Mouse (Mus musculus) bone marrow macrophage, adult 2 months (primary cell): Measurements from ENCODE around the gene Olfr541.

Source experiments
- CTCF ChIP-seq: IDR thresholded peaks from 2 replicates; pipeline ENCODE4 v1.5.1; 2012; ENCODE audit warnings: low read depth, mild to moderate bottlenecking, low read length, moderate library complexity
- POLR2A ChIP-seq: IDR thresholded peaks from 2 replicates; pipeline ENCODE4 v1.6.1; 2012; ENCODE audit warnings: mild to moderate bottlenecking, low read depth, low read length, borderline replicate concordance

DNA sequence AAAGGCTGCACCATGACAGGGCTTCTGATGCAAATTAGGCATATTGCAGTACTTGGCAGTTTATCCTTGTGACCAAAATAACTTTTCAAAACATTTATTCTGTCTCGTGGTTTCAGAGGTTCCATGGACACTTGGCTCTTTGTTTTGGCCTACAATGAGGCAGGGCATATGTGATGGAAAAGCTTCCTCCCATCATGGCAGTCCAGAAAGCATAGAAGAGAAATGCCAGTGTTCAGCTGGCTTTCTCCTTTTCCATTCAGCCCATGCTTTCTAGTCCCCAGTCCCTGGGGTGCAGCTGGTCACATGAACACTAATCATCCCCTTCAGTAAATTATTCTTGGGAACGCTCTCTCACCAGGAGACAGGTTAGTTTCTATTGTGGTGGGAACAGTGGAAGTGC lies 9.3 kb downstream of the Olfr541 start:
- no peak for TF ChIP-seq CTCF
- no peak for TF ChIP-seq POLR2A
